Mouse (Mus musculus) forebrain, postnatal 0 days (tissue): ENCODE results near the gene Tmem167. TPM values are rescaled to one million over a fixed set of nuclear protein-coding genes. Genes with fewer than 3 reads are reported as not detected.
A peak's percentile ranks its signal among the peaks of the same experiment; 100 is the strongest.

ENCODE experiments used
- ATAC-seq: fragments of 200-750 bp; cut with Nextera tagmentation; 2 replicates; pipeline ENCODE4 v1.8.0; 2017; ENCODE audit warnings: mild to moderate bottlenecking, moderate library complexity
- DNase-seq: peaks from one replicate; pipeline ENCODE4 v3.0.0-alpha.2; 2015
- H3K27ac ChIP-seq: fragments of 300-500 bp; sonication (generic); 2 replicates; pipeline ENCODE4 v1.5.1; 2014; ENCODE audit warnings: low read depth, mild to moderate bottlenecking, antibody characterized with exemption, low read length, moderate library complexity, mixed read lengths
- H3K27me3 ChIP-seq: fragments of 300-500 bp; sonication (generic); 2 replicates; pipeline ENCODE4 v1.6.1; 2014; ENCODE audit warnings: mild to moderate bottlenecking, low read length, mixed read lengths; ENCODE audit not compliant: insufficient read depth
- H3K36me3 ChIP-seq: fragments of 300-500 bp; sonication (generic); 2 replicates; pipeline ENCODE4 v1.6.1; 2014; ENCODE audit warnings: mild to moderate bottlenecking, moderate library complexity; ENCODE audit not compliant: insufficient read depth
- H3K4me1 ChIP-seq: fragments of 300-500 bp; sonication (generic); 2 replicates; pipeline ENCODE4 v1.6.1; 2014; ENCODE audit warnings: antibody characterized with exemption; ENCODE audit not compliant: insufficient read depth
- H3K4me2 ChIP-seq: fragments of 300-500 bp; sonication (generic); 2 replicates; pipeline ENCODE4 v1.6.1; 2014; ENCODE audit warnings: low read depth, mild to moderate bottlenecking, moderate library complexity
- H3K4me3 ChIP-seq: fragments of 300-500 bp; sonication (generic); 2 replicates; pipeline ENCODE4 v1.5.1; 2014; ENCODE audit warnings: low read depth, low read length, mixed read lengths
- H3K9ac ChIP-seq: fragments of 300-500 bp; sonication (generic); 2 replicates; pipeline ENCODE4 v1.6.1; 2014; ENCODE audit warnings: mild to moderate bottlenecking
- H3K9me3 ChIP-seq: fragments of 300-500 bp; sonication (generic); 2 replicates; pipeline ENCODE4 v1.6.1; 2016; ENCODE audit warnings: low read length
- CTCF ChIP-seq: sonication (generic); IDR thresholded peaks from 2 replicates; pipeline ENCODE4 v1.5.1; 2016; ENCODE audit warnings: antibody characterized with exemption, control low read depth, low read depth
- WGBS: fragments of 180-500 bp; shearing (Covaris S2); extraction: QIAGEN DNeasy Blood & Tissue Kit; methylation state at CpG from one replicate; pipeline ENCODE4 v1.1.7; 2014; 5-methylcytosine and 5-hydroxymethylcytosine counted together
- polyA plus RNA-seq: library from polyadenylated mRNA; unstranded; fragments of >200 nt; fragmentation: Nextera tagmentation; extraction: Ambion mirVana; gene quantifications from 2 replicates; pipeline ENCODE4 v1.2.1, GENCODE M21; 2015
- total RNA-seq: library from RNA; depleted of rRNA; stranded (reverse); fragments of >200 nt; gene quantifications from 2 replicates; pipeline ENCODE4 v1.2.3, GENCODE M21; 2014

Tmem167 gene
- total and polyA plus RNA-seq, 2 experiments from 2014 or later, result 33.8 to 38.6 TPM

- ATAC-seq (peak; percentile 96), DNase-seq (peak; percentile 61)
- 0 out of 2 replicates have a peak overlapping the region, but pooled peaks have one; percentile 6 for H3K9ac ChIP-seq
Observed at GRCm38 (mm10) chr13:90152536-90153273, 63.8 kb downstream of the Tmem167 start.

GRCm38 (mm10) chr13:90164147-90164546 lies 75.2 kb downstream of the Tmem167 start:
- Histone ChIP-seq H3K4me1 (no peaks in the 10 kb centered on the region), H3K9me3 (no peaks in the 10 kb centered on the region), H3K4me2 (no peak overlapping the region), H3K27ac (no peak overlapping the region), H3K27me3 (no peaks in the 10 kb centered on the region), H3K36me3 (no peaks in the 10 kb centered on the region), H3K9ac (no peak overlapping the region), H3K4me3 (no peak overlapping the region)
- WGBS, result 72% methylated on average over 2 of the region's 2 CpGs
- peak; percentile 55 for ATAC-seq
- DNase-seq, result peak; percentile 46
- TF ChIP-seq CTCF, result no peak

More at GRCm38 (mm10) chr13:90152536-90153273, 63.8 kb downstream of the Tmem167 start:
- Histone ChIP-seq H3K9me3 (no peaks in the 10 kb centered on the region), H3K4me3 (no peak overlapping the region), H3K27me3 (no peaks in the 10 kb centered on the region), H3K4me2 (0 out of 2 replicates have a peak overlapping the region, but pooled peaks have one; percentile 11), H3K36me3 (no peaks in the 10 kb centered on the region), H3K4me1 (no peaks in the 10 kb centered on the region), H3K27ac (peak overlapping the region; percentile 64)
- 20% methylated on average over 7 of the region's 7 CpGs for WGBS
- TF ChIP-seq CTCF, result no peak

GRCm38 (mm10) chr13:90167044-90167443 lies 78.1 kb downstream of the Tmem167 start:
- H3K4me1 ChIP-seq, result no peaks in the 10 kb centered on the region
- no peaks in the 10 kb centered on the region for H3K9me3 ChIP-seq
- ATAC-seq (no peak), DNase-seq (no peak)
- 55% methylated on average over 3 of the region's 3 CpGs for WGBS
- no peak overlapping the region for H3K4me2 ChIP-seq
- H3K36me3 ChIP-seq, result no peaks in the 10 kb centered on the region
- no peaks in the 10 kb centered on the region for H3K27me3 ChIP-seq
- no peak overlapping the region for H3K27ac ChIP-seq
- no peak overlapping the region for H3K9ac ChIP-seq
- no peak for TF ChIP-seq CTCF
- no peak overlapping the region for H3K4me3 ChIP-seq

- H3K27me3 ChIP-seq, result no peaks in the 10 kb centered on the region
- no peak overlapping the region for H3K4me2 ChIP-seq
- H3K4me1 ChIP-seq, result no peaks in the 10 kb centered on the region
- H3K27ac ChIP-seq, result no peak overlapping the region
- no peak for ATAC-seq
- no peak for TF ChIP-seq CTCF
- H3K4me3 ChIP-seq, result no peak overlapping the region
- no peaks in the 10 kb centered on the region for H3K36me3 ChIP-seq
- no peak for DNase-seq
- H3K9me3 ChIP-seq, result no peaks in the 10 kb centered on the region
- H3K9ac ChIP-seq, result no peak overlapping the region
- WGBS, result 29% methylated on average over 4 of the region's 4 CpGs
Observed at GRCm38 (mm10) chr13:90170100-90170781, 81.3 kb downstream of the Tmem167 start.

GRCm38 (mm10) chr13:90170782-90171179 lies 81.9 kb downstream of the Tmem167 start:
- H3K4me1 ChIP-seq, result no peaks in the 10 kb centered on the region
- WGBS, result 18% methylated on average over 2 of the region's 2 CpGs
- H3K9ac ChIP-seq, result no peak overlapping the region
- DNase-seq (no peak), ATAC-seq (no peak)
- no peaks in the 10 kb centered on the region for H3K27me3 ChIP-seq
- no peak overlapping the region for H3K4me3 ChIP-seq
- no peak overlapping the region for H3K4me2 ChIP-seq
- H3K36me3 ChIP-seq, result no peaks in the 10 kb centered on the region
- no peak for TF ChIP-seq CTCF
- H3K27ac ChIP-seq, result no peak overlapping the region
- no peaks in the 10 kb centered on the region for H3K9me3 ChIP-seq

GRCm38 (mm10) chr13:90171390-90171789 lies 82.5 kb downstream of the Tmem167 start:
- DNase-seq, result no peak

GRCm38 (mm10) chr13:90175662-90176061 lies 86.7 kb downstream of the Tmem167 start:
- no peak for TF ChIP-seq CTCF
- H3K27ac ChIP-seq, result no peak overlapping the region
- 68% methylated on average over 2 of the region's 2 CpGs for WGBS
- H3K9me3 ChIP-seq, result no peaks in the 10 kb centered on the region
- no peaks in the 10 kb centered on the region for H3K27me3 ChIP-seq
- H3K4me3 ChIP-seq, result no peak overlapping the region
- no peak overlapping the region for H3K4me2 ChIP-seq
- no peaks in the 10 kb centered on the region for H3K4me1 ChIP-seq
- ATAC-seq (no peak), DNase-seq (no peak)
- no peak overlapping the region for H3K9ac ChIP-seq
- H3K36me3 ChIP-seq, result no peaks in the 10 kb centered on the region

More at GRCm38 (mm10) chr13:90171390-90171789, 82.5 kb downstream of the Tmem167 start:
- Histone ChIP-seq H3K4me3 (no peak overlapping the region), H3K27me3 (no peaks in the 10 kb centered on the region), H3K36me3 (no peaks in the 10 kb centered on the region), H3K4me1 (no peaks in the 10 kb centered on the region), H3K27ac (no peak overlapping the region), H3K9ac (no peak overlapping the region), H3K4me2 (no peak overlapping the region), H3K9me3 (no peaks in the 10 kb centered on the region)
- ATAC-seq, result no peak
- TF ChIP-seq CTCF, result no peak
